Mouse (Mus musculus) lung, adult 2 months (tissue): ENCODE data around the gene Panx1.

Source experiments
- CTCF ChIP-seq: fragments of 200-500 bp; IDR thresholded peaks from 2 replicates; pipeline ENCODE4 v1.5.1; 2011; ENCODE audit warnings: mild to moderate bottlenecking, low read length, control low read depth; ENCODE audit not compliant: insufficient read depth
- POLR2A ChIP-seq: fragments of 200-500 bp; IDR thresholded peaks from 2 replicates; pipeline ENCODE4 v1.6.1; 2011; ENCODE audit warnings: low read depth, mild to moderate bottlenecking, control low read depth, low read length, borderline replicate concordance; ENCODE audit errors: extremely low read depth

- TF ChIP-seq POLR2A: no peak
- no peak for TF ChIP-seq CTCF
Observed at GRCm38 (mm10) chr9:14954659-14955058, 90.6 kb downstream of the Panx1 start.
